Mouse (Mus musculus): ENCODE measurements around the gene Harbi1.

Gene Harbi1

DNA sequence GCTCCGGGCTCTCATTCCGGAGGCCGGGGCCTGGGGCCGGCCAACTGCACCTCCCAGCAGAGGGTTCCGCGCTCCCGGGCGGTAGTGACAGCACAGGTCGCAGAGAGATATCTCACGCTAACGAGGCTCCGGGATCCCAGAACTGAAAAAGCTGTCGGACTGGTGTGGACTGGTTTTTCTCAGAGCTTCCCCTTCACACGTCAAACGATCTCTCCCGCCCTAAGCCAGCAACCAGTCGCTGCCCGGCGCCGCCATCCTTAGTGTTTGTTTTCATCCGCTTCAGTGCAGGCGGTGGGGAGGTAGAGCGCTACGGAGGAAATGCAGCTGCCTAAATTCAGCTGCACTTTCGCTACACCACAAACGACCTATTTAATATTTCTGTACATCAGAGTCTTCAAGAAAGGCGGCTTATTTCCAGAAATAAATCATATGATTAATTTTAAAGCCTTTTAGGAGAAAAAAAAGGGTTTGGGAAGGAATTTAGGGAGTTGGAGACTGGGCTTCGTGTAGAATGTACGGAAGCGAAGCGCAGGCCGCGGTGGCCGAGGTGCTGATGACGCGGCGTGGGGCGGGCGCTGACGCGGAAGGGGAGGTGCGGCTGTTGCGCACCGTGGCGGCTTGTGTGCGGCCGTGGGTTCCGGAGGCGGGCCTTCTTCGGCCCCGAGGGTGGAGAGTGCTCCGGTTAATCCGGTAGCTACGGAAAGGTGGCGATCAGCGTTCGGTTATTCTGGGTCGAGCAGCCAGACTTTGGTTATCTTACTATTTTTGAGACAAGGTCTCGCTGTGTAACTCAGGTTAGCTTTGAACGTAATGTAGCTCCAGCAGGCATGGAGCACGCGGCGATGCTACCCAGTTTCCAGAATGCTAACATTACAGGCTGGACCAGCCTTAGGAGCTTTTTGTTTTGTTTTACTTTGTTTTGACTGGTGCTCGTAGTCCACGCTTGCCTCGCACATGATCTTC lies at the start of gene Harbi1, which contains the start of gene Atg13:
Gene Harbi1, plus strand, starts transcription at position 581 of the 963 bp plus-strand sequence.
Gene Atg13, minus strand, starts transcription at position 305 of the 963 bp plus-strand sequence.
- peak; percentile 86 for DNase-seq (ENCODE audit: low read depth, low spot score)

DNA sequence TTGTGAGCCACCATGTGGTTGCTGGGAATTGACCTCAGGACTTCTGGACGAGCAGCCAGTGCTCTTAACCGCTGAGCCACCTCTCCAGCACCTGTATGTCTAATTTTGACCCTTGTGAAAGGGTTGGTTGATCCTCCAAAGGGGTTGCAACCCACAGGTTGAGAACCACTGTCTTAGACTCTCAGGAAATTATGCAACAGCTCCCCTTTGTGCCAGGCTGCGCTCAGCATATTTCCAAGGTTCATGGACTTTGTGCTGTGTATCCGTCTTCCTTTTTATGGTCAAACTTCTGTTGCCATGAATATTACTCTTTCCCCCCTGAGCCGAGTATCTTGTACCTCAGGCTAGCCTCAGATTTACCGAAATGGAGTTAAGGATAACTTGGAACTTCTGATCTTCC lies 49.7 kb upstream of the Harbi1 start:
- DNase-seq (ENCODE audit: low read depth, low spot score) = no peak

DNA sequence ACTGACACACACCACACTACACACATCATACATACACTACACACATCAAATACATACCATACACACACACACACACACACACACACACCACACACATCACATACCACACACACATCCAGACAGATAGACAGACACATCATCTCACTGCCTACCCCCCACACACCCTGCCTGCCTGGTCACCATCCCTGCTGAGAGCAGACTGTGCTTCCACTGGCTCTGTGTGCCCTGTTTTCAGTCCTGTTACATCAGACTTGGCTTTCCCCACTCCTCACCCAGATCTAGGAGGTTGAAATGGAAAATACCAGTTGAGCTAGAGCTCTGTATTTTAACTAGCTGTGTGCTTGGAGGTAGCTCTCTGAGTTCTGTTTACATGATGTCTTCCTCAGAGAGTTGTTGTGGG lies 45.9 kb upstream of the Harbi1 start:
- DNase-seq (ENCODE audit: low read depth, low spot score) = no peak

DNA sequence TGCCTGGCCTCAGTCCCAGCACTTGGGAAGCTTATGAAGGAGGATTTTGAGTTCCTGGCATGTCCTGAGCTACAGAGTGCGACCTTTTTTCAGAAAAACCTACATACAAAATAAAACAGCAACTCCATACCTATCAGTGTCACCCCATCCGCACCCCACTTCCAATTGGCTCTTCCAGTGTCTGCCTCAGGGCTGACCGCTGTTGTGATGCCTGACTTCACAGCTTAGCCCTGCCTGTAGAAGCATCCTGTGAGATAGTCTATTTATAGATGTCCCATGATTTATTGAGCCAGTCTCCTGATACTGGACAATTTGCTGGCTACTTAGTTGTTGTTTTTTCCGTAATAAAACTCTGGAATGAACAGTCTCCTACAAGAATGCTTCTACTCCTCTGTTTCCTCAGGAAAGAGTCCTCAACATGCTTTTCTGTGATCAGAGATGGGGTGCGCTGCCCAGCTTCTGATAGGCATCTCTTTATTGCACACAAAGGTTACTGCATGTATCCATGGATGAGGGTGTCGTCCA lies 44.2 kb upstream of the Harbi1 start:
- DNase-seq (ENCODE audit: low read depth, low spot score) = no peak

DNA sequence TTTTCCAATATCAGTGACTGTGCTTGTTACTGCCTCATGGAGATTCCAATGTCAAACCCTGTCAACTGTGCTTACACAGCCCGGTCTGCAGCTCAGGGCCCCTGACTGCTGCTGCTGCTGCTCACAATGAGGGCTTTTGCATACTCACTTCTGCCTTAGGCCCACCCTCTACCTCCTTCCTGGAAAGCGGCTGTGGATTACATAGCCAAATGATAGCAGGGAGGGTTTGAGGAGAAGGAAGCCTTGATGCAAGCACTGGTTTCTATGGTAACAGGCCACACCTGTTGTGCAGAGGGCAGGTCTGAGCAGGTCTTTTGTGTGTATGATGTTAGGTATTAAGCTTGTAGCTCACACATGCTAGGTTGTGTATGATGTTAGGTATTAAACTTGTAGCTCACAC lies 42.9 kb upstream of the Harbi1 start:
- no peak for DNase-seq (ENCODE audit: low read depth, low spot score)

DNA sequence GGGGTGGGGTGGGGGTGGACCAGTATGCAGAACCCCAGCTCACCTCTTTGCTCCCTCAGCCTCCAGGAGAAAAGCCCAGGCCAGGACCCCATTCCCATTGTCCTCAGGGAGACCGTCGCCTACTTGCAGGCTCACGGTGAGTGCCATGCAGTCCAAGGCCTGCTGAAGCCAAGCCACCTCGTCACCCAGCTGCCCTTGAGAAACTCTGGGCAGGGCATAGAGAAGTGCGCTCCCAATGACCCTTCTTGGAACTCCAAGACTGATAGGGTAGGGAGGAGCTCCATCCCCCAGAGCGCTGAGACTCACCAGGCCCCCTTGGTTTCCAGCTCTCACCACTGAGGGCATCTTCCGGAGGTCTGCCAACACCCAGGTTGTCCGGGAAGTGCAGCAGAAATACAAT lies 41.3 kb upstream of the Harbi1 start:
- no peak for DNase-seq (ENCODE audit: low read depth, low spot score)

DNA sequence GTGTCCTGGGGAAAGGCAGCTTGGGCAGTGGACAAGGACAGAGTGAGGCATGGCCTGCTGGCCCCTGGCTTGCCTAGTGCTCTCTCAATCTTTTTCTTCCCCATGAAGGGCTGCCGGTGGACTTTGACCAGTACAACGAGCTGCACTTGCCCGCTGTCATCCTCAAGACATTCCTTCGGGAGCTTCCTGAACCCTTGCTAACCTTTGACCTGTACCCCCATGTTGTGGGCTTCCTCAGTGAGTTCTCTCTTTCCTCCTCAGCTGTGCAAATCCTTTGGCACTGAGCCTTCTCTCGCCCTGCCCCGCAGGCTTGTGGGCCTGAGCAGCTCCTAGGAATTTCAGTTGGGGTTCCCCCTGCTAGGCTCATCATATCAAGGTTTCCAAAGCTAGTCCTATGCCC lies 40.6 kb upstream of the Harbi1 start:
- DNase-seq (ENCODE audit: low read depth, low spot score) = no peak

DNA sequence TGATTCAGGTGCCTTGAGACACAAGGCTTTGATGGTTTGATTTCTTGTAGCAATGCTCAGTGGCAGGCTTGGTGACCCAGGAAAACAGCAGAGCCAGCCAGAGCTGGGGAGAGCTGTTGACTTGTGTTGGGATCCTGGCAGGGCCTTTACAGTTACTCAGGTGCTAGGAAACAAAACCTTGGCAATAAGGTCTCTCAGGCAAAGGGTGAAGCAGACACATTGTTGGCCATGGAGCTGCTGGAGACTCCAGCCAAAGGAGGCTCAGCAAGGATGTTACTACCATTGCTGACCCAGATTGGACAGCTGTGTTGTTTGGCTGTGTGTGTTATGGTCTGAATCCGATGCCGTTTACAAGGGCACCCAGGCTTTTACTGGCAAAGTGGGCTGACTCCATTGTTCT lies 37.1 kb upstream of the Harbi1 start:
- no peak for DNase-seq (ENCODE audit: low read depth, low spot score)

DNA sequence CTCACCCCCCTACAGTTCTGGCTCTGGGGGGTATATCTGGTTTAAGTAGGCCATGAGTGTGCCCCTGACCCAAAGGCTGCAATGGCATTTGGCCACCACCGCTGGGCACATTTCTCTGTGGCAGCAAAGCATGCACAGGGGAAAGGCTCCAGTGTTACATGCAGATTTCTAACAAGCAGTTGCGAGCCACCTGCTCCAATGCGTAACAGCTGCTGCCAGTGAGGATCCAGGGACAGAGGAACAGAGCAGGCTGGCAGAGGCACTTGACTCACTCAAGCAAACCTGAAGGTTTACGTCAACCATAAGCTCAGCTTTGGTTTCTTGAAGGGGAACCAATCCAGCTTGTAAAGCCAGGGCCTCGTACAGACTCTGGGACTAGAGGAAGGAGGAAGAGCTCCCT lies 35.8 kb upstream of the Harbi1 start:
- no peak for DNase-seq (ENCODE audit: low read depth, low spot score)

DNA sequence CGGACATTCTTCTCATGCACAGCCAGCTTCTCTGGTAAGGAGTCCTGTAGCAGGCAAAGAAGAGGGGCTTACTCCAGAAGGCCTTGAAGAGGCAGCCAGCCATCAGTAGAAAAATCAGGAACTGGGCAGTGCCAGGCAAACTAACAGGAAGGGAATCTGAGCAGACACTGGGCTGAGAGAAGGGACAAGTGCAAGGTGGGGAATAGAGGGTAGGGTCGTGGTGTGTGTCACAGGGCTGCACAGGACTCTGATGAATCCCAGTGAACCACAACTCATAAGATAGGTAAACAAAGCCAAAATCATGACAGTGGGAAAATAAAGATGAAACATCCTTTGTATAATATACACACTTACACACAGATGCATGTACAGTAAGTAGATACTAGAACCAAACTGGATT lies 34.2 kb upstream of the Harbi1 start:
- no peak for DNase-seq (ENCODE audit: low read depth, low spot score)

DNA sequence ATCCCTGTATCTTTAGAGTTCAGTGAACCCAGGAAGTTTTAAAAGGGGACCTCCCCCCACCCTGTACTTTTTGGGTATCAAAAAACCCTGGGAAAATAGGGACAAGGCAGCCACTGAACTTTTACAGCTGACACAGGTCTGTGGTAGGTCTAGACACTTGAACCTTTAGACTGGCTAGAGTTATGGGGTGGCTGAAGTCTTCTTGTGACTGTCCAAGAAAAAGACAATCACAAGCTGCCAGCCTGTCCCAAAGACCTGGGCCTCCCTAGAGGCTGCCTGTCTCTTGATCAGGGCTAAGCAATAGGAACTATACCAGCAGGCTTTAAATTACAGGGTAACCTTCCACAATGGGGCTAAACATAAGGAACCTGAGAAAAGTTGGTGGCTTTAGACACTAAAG lies 33.7 kb upstream of the Harbi1 start:
- DNase-seq (ENCODE audit: low read depth, low spot score) = no peak

DNA sequence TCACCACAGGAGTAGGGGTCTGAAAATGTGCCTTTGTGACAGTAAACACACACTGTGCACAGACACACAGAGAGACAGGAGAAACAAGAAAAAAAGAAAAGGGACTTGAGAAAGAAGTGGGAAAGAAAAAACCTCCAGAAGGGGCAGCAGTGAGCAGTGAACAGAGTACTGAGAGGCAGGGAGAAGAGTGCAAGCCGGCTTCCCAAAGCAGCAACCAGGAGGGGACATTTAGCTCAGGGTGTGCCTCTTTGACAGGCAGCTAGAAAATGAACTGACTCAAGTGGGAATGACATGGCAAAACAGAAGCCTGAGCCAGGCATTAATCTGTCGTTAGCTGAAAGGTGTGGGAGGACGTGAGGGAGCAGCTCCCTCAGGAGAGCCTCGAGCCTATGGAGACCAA lies 27.8 kb upstream of the Harbi1 start:
- DNase-seq (ENCODE audit: low read depth, low spot score) = no peak

DNA sequence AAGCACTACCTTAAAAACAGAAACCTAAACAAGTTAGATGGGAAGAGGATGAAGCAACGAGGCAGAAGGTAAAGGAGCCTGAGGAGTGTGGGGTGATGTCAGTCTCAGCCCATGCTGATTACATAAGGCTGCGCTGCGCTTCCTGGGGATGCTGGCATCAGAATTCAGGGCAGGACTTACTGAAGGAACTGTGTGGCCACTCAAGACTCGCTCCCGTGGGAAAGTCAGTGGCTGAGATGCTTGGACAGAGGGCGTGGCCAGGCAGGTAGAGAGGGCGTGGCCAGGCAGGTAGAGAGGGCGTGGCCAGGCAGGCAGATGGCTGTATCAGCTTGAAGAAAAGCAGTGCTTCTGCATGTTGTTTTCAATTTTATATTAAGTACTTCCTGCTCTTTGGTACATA lies 26.7 kb upstream of the Harbi1 start:
- DNase-seq (ENCODE audit: low read depth, low spot score) = no peak

DNA sequence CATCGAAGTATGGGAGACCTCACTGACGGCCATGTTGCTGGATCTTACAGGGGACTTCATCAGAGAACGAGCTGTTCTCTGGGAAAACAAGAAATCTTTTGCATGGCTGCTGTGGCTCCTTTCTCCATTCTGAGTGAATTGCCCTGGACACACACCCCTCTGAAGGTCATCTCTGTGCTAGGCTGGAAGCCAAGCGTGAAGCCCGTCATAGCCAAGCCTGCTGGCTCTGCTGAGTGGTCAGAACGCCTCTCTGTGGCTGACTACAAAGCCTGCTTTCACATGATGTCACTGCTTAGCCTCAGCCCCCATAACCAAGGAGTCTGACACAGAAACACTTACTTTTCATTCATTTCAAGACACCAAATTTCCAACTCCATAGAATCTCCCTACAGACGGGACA lies 21.2 kb upstream of the Harbi1 start:
- no peak for DNase-seq (ENCODE audit: low read depth, low spot score)

DNA sequence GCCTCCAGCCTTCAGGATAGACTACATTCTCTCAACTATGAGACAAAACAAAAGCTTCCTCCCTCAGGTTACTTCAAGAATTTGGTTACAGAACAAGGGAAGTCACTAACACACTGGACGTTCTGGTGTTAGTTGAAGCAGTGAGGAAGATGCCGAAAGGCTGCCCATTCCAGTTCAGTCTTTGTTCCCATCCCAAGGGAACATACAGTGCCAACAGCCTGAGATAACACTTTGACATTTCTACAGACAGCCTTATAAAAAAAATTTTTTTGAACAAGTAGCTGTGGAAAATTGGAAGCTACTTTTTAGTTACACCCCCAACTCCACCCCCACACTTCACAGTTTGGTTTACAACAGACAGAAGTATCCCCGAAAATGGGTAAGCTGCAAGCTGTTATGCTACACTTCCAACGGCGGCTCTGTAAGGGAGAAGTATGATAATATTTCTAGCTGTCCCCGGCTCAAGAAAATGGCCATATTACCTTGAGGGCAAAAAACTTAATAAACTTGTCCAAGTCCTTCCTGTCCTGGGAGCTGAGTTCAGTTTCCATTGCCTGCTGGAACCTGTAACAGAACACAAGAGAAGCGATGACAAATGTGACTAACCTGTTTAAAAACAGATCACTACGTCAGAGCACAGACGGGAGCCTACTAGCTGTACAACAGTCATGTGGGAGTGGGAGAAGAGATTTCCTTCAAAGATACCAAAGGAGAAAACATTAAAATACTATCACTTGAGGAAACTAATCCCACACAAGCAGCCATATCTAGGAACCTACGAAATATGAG lies 15.0 kb upstream of the Harbi1 start:
- DNase-seq (ENCODE audit: low read depth, low spot score) = no peak

DNA sequence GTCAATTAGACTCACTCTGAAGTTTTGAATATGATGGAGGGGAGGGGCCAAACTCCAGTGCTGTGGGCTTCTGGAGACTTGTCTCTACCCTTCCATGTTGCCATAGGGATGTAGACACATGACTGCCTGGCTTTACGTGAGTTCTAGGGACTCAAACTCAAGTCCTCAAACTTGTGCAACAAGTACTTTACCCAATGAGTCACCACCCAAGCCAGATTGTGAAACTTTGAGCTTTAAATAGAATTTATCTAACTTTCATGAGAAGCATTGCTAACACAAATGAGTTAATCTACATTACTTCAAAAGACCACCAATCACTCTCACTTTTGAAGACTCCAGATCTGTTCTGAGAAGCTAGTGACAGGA lies 14.4 kb upstream of the Harbi1 start:
- DNase-seq (ENCODE audit: low read depth, low spot score) = no peak

DNA sequence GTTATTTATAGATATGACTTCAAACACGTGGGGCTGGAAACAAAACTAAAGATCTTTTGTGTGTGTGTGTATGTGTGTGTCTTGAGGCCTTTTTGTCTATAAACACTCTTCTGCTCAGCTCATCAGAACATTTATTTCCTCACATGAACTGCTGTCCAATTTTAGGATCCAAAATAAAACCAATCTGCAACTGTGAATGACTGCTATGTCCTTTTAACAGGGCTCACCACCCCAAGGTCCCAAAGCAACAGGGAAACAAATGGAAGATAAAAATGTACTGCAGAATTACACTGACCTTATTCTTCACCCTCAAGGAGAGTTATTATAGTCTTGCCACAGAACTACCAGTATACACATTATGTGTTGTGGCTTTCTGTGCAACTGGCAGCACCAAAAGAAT lies 11.4 kb upstream of the Harbi1 start:
- no peak for DNase-seq (ENCODE audit: low read depth, low spot score)

DNA sequence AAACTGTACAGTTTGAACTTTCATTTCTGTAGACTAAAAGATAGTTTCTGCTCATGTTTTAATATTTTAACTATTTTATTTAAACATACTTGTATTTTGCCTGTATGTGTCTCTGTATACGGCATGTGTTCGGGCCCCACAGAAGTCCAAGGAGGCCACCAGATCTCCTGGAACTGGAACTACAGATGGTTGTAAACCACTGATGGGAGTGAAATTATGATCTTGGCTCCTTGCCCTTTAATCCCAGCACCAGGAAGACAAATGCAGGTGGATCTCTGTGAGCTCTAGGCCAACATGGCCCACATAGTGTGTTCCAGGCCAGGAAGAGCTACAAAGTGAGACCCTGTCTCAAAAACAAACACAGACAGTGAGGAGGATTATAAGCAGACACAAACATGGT lies 9.3 kb upstream of the Harbi1 start:
- no peak for DNase-seq (ENCODE audit: low read depth, low spot score)

DNA sequence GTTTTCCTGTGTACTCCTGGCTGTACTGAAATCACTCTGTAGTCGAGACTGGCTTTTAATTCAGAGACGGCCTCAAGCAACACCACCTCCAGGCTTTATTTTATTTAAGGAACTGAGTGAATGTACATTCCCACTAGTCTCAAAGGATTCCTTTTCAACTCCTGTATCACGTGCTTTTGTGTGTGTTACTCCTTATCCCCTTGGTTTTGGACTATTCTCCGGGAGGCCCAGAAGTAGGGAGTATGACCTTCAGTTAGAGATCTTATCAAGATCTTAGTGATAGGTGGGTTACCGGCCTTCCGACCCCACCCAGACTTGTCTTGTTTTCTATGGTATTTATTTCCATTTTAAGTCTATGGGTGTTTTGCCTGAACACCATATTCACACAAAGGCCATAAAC lies 4.9 kb upstream of the Harbi1 start:
- DNase-seq (ENCODE audit: low read depth, low spot score) = no peak

DNA sequence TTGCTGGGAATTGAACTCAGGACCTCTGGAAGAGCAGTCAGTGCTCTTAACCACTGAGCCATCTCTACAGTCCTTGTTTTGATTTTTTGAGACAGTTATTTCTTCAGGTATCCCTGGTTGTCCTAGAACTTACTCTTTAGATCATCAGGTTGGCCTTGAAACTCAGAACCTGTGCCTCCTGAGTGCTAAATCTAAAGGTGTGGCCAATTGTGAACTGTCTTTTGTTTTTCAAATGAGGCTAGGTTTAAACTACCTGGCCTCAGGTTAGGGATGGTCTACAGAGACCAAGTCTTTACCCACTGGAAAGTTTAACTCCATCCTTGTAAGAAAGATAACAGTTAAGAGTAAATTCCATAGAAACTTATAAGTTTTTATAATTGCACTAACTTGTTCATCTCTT lies 4.2 kb upstream of the Harbi1 start:
- no peak for DNase-seq (ENCODE audit: low read depth, low spot score)

DNA sequence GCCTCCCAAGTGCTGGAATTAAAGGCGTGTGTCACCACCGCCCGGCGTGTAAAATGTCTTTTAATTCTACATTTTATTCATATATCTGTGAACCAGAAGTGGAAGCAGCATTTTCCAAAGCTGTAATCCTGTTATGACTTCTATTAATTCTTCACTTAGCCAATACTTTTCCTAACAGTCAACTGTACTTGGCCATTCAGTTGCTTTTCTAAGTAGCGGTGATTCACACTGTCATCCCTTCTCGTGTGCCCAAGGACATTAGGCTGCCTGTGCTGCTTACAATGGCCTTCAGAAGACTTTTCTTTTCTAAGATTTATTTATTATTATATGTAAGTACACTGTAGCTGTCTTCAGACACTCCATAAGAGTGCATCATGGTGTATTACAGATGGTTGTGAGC lies 2.3 kb upstream of the Harbi1 start:
- no peak for DNase-seq (ENCODE audit: low read depth, low spot score)

DNA sequence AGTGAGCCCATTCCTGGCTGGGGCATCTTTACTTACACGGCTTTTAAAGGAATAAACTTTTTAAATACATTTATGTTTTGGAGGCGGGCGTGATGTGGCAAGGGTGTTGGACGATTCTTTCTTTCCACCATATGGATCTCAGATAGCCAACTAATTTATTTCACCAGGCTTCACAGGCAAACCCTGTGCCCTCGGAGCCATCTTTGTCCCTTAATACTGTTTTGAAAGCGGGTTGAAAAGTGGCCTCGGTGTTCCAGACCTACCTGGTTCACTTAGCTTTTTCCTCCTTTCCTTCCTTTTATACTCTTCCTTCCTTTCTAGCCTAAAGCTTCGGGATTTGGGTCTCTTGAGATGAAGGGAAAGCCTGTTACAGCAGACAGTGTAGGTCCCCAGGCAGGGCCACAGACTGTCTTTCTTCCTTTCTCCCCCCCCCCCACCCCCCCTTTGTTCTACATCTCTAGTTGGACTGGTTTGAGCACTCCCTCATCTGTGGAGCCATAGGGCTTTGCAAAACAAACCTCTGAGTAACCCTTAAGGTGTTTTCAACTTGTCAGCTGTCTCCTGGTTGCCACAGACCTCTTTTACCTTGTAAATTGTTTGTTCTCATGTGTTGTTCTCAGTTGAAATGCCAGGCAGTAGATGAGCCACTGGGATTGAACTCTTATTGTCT lies 739 bp downstream of the Harbi1 start:
- no peak for DNase-seq (ENCODE audit: low read depth, low spot score)

All from skeletal muscle tissue, adult 2 months (tissue).